Mouse (Mus musculus) small intestine, adult 2 months (tissue): ENCODE measurements around the gene Tmem268.

ENCODE experiments used
- CTCF ChIP-seq: fragments of 200-500 bp; IDR thresholded peaks from 2 replicates; pipeline ENCODE4 v1.5.1; 2012; ENCODE audit warnings: low read depth, mild to moderate bottlenecking, control low read depth, inconsistent platforms, low read length, moderate library complexity, mixed read lengths; ENCODE audit not compliant: insufficient replicate concordance, insufficient read length; ENCODE audit errors: extremely low read depth
- POLR2A ChIP-seq: fragments of 200-500 bp; IDR thresholded peaks from 2 replicates; pipeline ENCODE4 v1.6.1; 2012; ENCODE audit warnings: low read depth, mild to moderate bottlenecking, control low read depth, inconsistent platforms, low read length, moderate library complexity

DNA sequence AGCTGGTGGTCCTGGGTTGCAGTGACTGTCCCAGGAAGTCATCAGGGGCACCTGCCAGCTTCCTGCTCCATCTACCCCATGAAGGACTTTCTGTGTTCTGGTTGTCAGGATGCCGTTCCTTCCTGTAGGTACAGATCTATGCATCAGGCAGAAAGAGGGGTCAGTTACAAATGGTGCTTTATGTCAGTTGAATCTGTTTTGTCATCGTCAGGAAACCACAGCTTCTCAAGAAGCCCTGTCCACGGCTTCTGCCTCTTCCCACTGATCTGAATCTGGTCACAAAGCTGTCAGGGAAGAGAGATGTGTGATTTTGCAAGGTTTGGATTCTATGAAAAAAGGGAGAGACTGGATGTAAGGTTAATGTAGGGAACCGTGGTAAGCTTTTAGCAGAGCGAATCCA, 43.6 kb upstream of the Tmem268 start:
- TF ChIP-seq CTCF (no peak), POLR2A (no peak)
